Comparison of ENCODE assay signal across 9 mouse cellular contexts in the genomic region with DNA sequence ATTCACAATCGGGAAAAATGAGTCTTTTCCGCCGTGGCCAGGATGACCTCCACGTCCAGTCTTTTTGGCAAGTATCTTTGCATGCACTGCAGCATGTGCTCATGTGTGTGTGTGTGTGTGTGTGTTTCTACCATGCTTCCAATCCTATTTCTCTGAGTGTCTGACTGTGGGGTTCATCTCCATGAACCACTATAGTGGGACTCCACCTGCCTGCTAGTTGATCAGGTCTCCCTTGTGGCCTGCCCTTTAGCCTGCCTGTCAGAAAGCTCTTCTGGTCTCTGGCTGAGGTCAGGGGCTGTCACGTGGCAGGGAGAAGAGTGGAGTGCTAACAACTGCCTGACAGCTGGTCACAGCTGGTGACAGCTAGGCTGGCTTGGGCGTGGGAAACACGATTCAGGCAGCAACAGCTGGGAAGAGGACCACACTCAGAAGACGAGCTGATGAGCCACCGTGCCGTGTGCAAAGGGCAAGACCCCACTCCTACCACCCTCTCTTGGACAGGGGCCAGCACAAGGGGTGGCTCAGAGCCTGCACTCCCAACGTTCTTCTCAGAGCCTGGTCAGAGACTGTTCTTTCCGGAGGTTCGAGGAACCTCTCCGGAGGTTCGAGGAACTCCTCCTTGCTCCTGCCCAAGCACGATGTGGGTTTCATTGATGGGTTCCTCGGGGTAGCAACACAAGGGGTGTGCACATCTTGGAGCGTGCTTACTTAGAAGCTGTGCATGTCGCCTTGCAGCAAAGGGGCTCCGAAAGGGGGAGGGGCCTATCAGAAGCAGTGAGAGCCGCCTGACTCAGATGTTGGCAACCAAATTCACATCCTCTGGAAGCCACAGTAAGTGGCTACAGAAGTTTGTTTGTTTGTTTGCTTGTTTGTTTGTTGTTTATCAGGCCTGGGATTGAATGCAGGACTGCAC. TPM values are rescaled to one million over a fixed set of nuclear protein-coding genes. Genes with fewer than 3 reads are reported as not detected.
DNase-seq lines count a peak whose midpoint lies in the region; ATAC-seq and TF ChIP-seq lines count a peak whose summit lies in the region.
"Had no signal": no experiment of that assay in that cellular context is flagged by ENCODE, and none has a peak within 500 bp of the region (broad histone marks: within the 10 kb centered on the region; RNA-seq: fewer than 3 reads in every experiment).

No protein-coding gene starts in this region.

- no peaks in the 10 kb centered on the region for H3K27me3 ChIP-seq in heart, postnatal 0 days (ENCODE audit: control insufficient read depth, insufficient read depth, low read length)

- no peaks in the 10 kb centered on the region for H3K36me3 ChIP-seq in heart, postnatal 0 days (replicated peaks; ENCODE audit: control insufficient read depth, insufficient read depth, low read length)

- H3K4me1 ChIP-seq in heart, postnatal 0 days (ENCODE audit: control insufficient read depth, insufficient read depth), result peaks cover 20% of the 10 kb centered on the region

- TF ChIP-seq EP300 in heart, postnatal 0 days (IDR thresholded peaks at IDR 0.05; ENCODE audit: low read depth), result no peak

- 36% methylated on average over 21 of the region's 21 CpGs for WGBS in heart, postnatal 0 days

- no peak overlapping the region for H3K4me3 ChIP-seq in heart, postnatal 0 days (ENCODE audit: low read depth, low read length)

- DNase-seq in ovary, adult 18-20 months (ENCODE audit: low spot score), result peak; percentile 23
- DNase-seq in ovary, postnatal 10 days (ENCODE audit: low spot score), result no peak
- peak; percentile 25 for DNase-seq in heart, postnatal 0 days (ENCODE audit: low spot score)
- peak; percentile 85 for DNase-seq in kidney, postnatal 14 days
- peak; percentile 70 for DNase-seq in lung, postnatal 14 days
- no peak for DNase-seq in frontal cortex, adult 2 months (ENCODE audit: extremely low spot score in 1 of 2, low spot score in 1 of 2)
- DNase-seq in Muller cell, postnatal 12 days (ENCODE audit: inconsistent ontology term), result no peak

- no peaks in the 10 kb centered on the region for H3K9me3 ChIP-seq in heart, postnatal 0 days (replicated peaks; ENCODE audit: control insufficient read depth, low read length)

- H3K27ac ChIP-seq in heart, postnatal 0 days (ENCODE audit: low read depth), result no peak overlapping the region

- H3K9ac ChIP-seq in heart, postnatal 0 days (replicated peaks; ENCODE audit: low read depth, low read length), result no peak overlapping the region

- TF ChIP-seq CTCF in heart, postnatal 0 days (IDR thresholded peaks at IDR 0.05; ENCODE audit: low read depth), result no peak

- peak; percentile 53 for ATAC-seq in heart, postnatal 0 days (ENCODE audit: insufficient read depth, low read depth)
- ATAC-seq in CD4-positive, CD25-positive, alpha-beta regulatory T cell, adult 4 months, result no peak

- H3K4me2 ChIP-seq in heart, postnatal 0 days (ENCODE audit: low read depth, low read length), result no peak overlapping the region

RNA-seq across cellular contexts. Expression of gene Mycn, which starts 53.6 kb away (rescaled TPM):
- 9.4 and 10.5 TPM in 2 replicates for total RNA-seq in heart, postnatal 0 days (2014; rRNA removed; ENCODE audit: low replicate concordance)
- 8.7 and 10.7 TPM in 2 replicates for polyA plus RNA-seq in heart, postnatal 0 days (2015; fragmentation: Nextera tagmentation; extraction: Ambion mirVana)
- polyA plus RNA-seq in frontal cortex, adult 2 months (2012; rRNA removed), result 14.0 and 18.6 TPM in 2 replicates
- not detected for polyA plus RNA-seq in CD4-positive, CD25-positive, alpha-beta regulatory T cell, adult 4 months (2017; shearing (Covaris generic))
- total RNA-seq: MEL had no signal

Comparison
In these comparisons a context has a peak if more than half of its experiments do, and no peak if none do; other contexts are left out.
1. DNase-seq: peak in ovary, adult 18-20 months (single experiment), heart, postnatal 0 days (single experiment), kidney, postnatal 14 days (single experiment) and lung, postnatal 14 days (single experiment); none in ovary, postnatal 10 days (single experiment), frontal cortex, adult 2 months (0 of 2) and Muller cell, postnatal 12 days (single experiment).